Mouse (Mus musculus) limb, embryonic 14.5 days (tissue): Measurements from ENCODE around the gene Gata2. TPM values are rescaled to one million over a fixed set of nuclear protein-coding genes. Genes with fewer than 3 reads are reported as not detected.

Experiments used
- ATAC-seq: fragments of 200-750 bp; cut with Nextera tagmentation; 2 replicates; pipeline ENCODE4 v1.8.0; 2017; ENCODE audit warnings: low read depth, moderate number of reproducible peaks, moderate TSS enrichment; ENCODE audit not compliant: low FRiP score
- DNase-seq: peaks from one replicate; pipeline ENCODE4 v3.0.0-alpha.2; 2015; ENCODE audit warnings: low spot score
- H3K27ac ChIP-seq: fragments of 300-500 bp; sonication (generic); replicated peaks from 2 replicates; pipeline ENCODE4 v1.5.1; 2014; ENCODE audit warnings: low read depth, mild to moderate bottlenecking, low read length, moderate library complexity, mixed read lengths
- H3K27me3 ChIP-seq: fragments of 300-500 bp; sonication (generic); 2 replicates; pipeline ENCODE4 v1.6.1; 2014; ENCODE audit warnings: low read length, mixed read lengths; ENCODE audit not compliant: control insufficient read depth, insufficient read depth
- H3K36me3 ChIP-seq: fragments of 300-500 bp; sonication (generic); 2 replicates; pipeline ENCODE4 v1.6.1; 2014; ENCODE audit warnings: mild to moderate bottlenecking, low read length, moderate library complexity, mixed read lengths; ENCODE audit not compliant: control insufficient read depth, insufficient read depth
- H3K4me1 ChIP-seq: fragments of 300-500 bp; sonication (generic); 2 replicates; pipeline ENCODE4 v1.6.1; 2014; ENCODE audit warnings: antibody characterized with exemption, low read length, mixed read lengths; ENCODE audit not compliant: control insufficient read depth, insufficient read depth
- H3K4me2 ChIP-seq: fragments of 300-500 bp; sonication (generic); replicated peaks from 2 replicates; pipeline ENCODE4 v1.6.1; 2014; ENCODE audit warnings: low read depth, mild to moderate bottlenecking, low read length, moderate library complexity; ENCODE audit not compliant: severe bottlenecking
- H3K4me3 ChIP-seq: fragments of 300-500 bp; sonication (generic); replicated peaks from 2 replicates; pipeline ENCODE4 v1.5.1; 2014; ENCODE audit warnings: low read length
- H3K9ac ChIP-seq: fragments of 300-500 bp; sonication (generic); 2 replicates; pipeline ENCODE4 v1.6.1; 2014; ENCODE audit warnings: mild to moderate bottlenecking, low read depth, low read length, moderate library complexity; ENCODE audit not compliant: severe bottlenecking
- H3K9me3 ChIP-seq: fragments of 300-500 bp; sonication (generic); 2 replicates; pipeline ENCODE4 v1.6.1; 2016; ENCODE audit warnings: low read length; ENCODE audit not compliant: control insufficient read depth
- POLR2A ChIP-seq: fragments of 200-500 bp; IDR thresholded peaks from 2 replicates; pipeline ENCODE4 v1.8.0; 2012; ENCODE audit warnings: inconsistent platforms, mild to moderate bottlenecking, moderate library complexity, borderline replicate concordance; ENCODE audit not compliant: insufficient read depth, insufficient read length; ENCODE audit errors: extremely low read depth
- WGBS: fragments of 180-500 bp; shearing (Covaris S2); extraction: QIAGEN DNeasy Blood & Tissue Kit; methylation state at CpG from one replicate; pipeline ENCODE4 v1.1.7; 2014; 5-methylcytosine and 5-hydroxymethylcytosine counted together
- polyA plus RNA-seq, 2 experiments: library from polyadenylated mRNA; depleted of rRNA in 1 of 2; stranded (reverse) in 1 of 2; unstranded in 1 of 2; fragments of >200 nt; fragmentation: Nextera tagmentation in 1 of 2; extraction: Ambion mirVana in 1 of 2; gene quantifications; 2 replicates each; pipeline versions ENCODE4 v1.2.1 to v1.2.3; 2012 to 2014

The Gata2 gene
- polyA plus RNA-seq, 2 experiments = 15.7 to 19.3 TPM

GRCm38 (mm10) chr6:88191024-88191365 lies 2.7 kb upstream of the Gata2 start:
- Histone ChIP-seq H3K27me3 (peaks cover 79% of the 10 kb centered on the region), H3K9me3 (no peaks in the 10 kb centered on the region), H3K4me2 (no peak overlapping the region), H3K36me3 (no peaks in the 10 kb centered on the region), H3K9ac (no peak overlapping the region), H3K4me3 (no peak overlapping the region), H3K27ac (no peak overlapping the region), H3K4me1 (peaks cover 4% of the 10 kb centered on the region)
- ATAC-seq (no peak), DNase-seq (no peak)
- TF ChIP-seq POLR2A = no peak
- 14% methylated on average over 6 of the region's 6 CpGs for WGBS

GRCm38 (mm10) chr6:88191411-88192070 lies 2.1 kb upstream of the Gata2 start:
- ATAC-seq = 0 out of 2 replicates have a peak, but pooled peaks have one; percentile 7
- Histone ChIP-seq H3K4me3 (no peak overlapping the region), H3K27me3 (peaks cover 85% of the 10 kb centered on the region), H3K9me3 (no peaks in the 10 kb centered on the region), H3K27ac (no peak overlapping the region), H3K36me3 (no peaks in the 10 kb centered on the region), H3K9ac (no peak overlapping the region), H3K4me1 (peaks cover 4% of the 10 kb centered on the region), H3K4me2 (no peak overlapping the region)
- no peak for DNase-seq
- no peak for TF ChIP-seq POLR2A
- 9% methylated on average over 4 of the region's 4 CpGs for WGBS

- H3K36me3 ChIP-seq = no peaks in the 10 kb centered on the region
- WGBS = 15% methylated on average over 8 of the region's 8 CpGs
- H3K4me3 ChIP-seq = no peak overlapping the region
- H3K9ac ChIP-seq = no peak overlapping the region
- peaks cover 97% of the 10 kb centered on the region for H3K27me3 ChIP-seq
- H3K4me1 ChIP-seq = peaks cover 14% of the 10 kb centered on the region
- TF ChIP-seq POLR2A = no peak
- no peak overlapping the region for H3K27ac ChIP-seq
- ATAC-seq = no peak
- H3K4me2 ChIP-seq = no peak overlapping the region
- DNase-seq = no peak
- H3K9me3 ChIP-seq = no peaks in the 10 kb centered on the region
Measured at GRCm38 (mm10) chr6:88192756-88193155, 935 bp upstream of the Gata2 start.

GRCm38 (mm10) chr6:88194053-88194977 lies 624 bp downstream of the Gata2 start:
- H3K4me3 ChIP-seq = peak overlapping the region; percentile 36
- H3K9me3 ChIP-seq = no peaks in the 10 kb centered on the region
- H3K36me3 ChIP-seq = no peaks in the 10 kb centered on the region
- ATAC-seq (no peak), DNase-seq (no peak)
- H3K9ac ChIP-seq = peak overlapping the region; percentile 16
- H3K27me3 ChIP-seq = peaks cover 99% of the 10 kb centered on the region
- peak overlapping the region; percentile 57 for H3K4me2 ChIP-seq
- WGBS = 5% methylated on average over 53 of the region's 58 CpGs
- H3K4me1 ChIP-seq = peaks cover 23% of the 10 kb centered on the region
- TF ChIP-seq POLR2A = no peak
- H3K27ac ChIP-seq = no peak overlapping the region

GRCm38 (mm10) chr6:88194978-88195325 lies 1.3 kb downstream of the Gata2 start:
- 14% methylated on average over 7 of the region's 7 CpGs for WGBS
- Histone ChIP-seq H3K4me1 (peaks cover 27% of the 10 kb centered on the region), H3K4me2 (no peak overlapping the region), H3K9ac (no peak overlapping the region), H3K27ac (no peak overlapping the region), H3K36me3 (no peaks in the 10 kb centered on the region), H3K9me3 (no peaks in the 10 kb centered on the region), H3K4me3 (no peak overlapping the region), H3K27me3 (peaks cover 99% of the 10 kb centered on the region)
- ATAC-seq = no peak
- no peak for TF ChIP-seq POLR2A
- no peak for DNase-seq
